Mouse (Mus musculus) stomach, postnatal 0 days (tissue): ENCODE measurements around the gene Abcb1b. TPM values are rescaled to one million over a fixed set of nuclear protein-coding genes. Genes with fewer than 3 reads are reported as not detected.

Experiments used
- ATAC-seq: fragments of 200-750 bp; cut with Nextera tagmentation; 2 replicates; pipeline ENCODE4 v1.8.0; 2017; ENCODE audit not compliant: low FRiP score, low TSS enrichment
- DNase-seq: peaks from one replicate; pipeline ENCODE4 v3.0.0-alpha.2; 2016; ENCODE audit warnings: low spot score
- H3K27ac ChIP-seq: fragments of 300-500 bp; sonication (generic); replicated peaks from 2 replicates; pipeline ENCODE4 v1.5.1; 2014; ENCODE audit warnings: mild to moderate bottlenecking, control low read depth
- H3K27me3 ChIP-seq: fragments of 300-500 bp; sonication (generic); 2 replicates; pipeline ENCODE4 v1.6.1; 2014; ENCODE audit warnings: low read length; ENCODE audit not compliant: control insufficient read depth, insufficient read depth
- H3K36me3 ChIP-seq: fragments of 300-500 bp; sonication (generic); 2 replicates; pipeline ENCODE4 v1.6.1; 2014; ENCODE audit warnings: low read length, mixed read lengths; ENCODE audit not compliant: control insufficient read depth, insufficient read depth
- H3K4me1 ChIP-seq: fragments of 300-500 bp; sonication (generic); replicated peaks from 2 replicates; pipeline ENCODE4 v1.6.1; 2014; ENCODE audit warnings: antibody characterized with exemption; ENCODE audit not compliant: control insufficient read depth, insufficient read depth
- H3K4me2 ChIP-seq: fragments of 300-500 bp; sonication (generic); replicated peaks from 2 replicates; pipeline ENCODE4 v1.6.1; 2014; ENCODE audit warnings: low read depth, mild to moderate bottlenecking, control low read depth, moderate library complexity
- H3K4me3 ChIP-seq: fragments of 300-500 bp; sonication (generic); 2 replicates; pipeline ENCODE4 v1.5.1; 2014; ENCODE audit warnings: low read depth, low read length, control low read depth
- H3K9ac ChIP-seq: fragments of 300-500 bp; sonication (generic); 2 replicates; pipeline ENCODE4 v1.6.1; 2014; ENCODE audit warnings: mild to moderate bottlenecking, low read length, control low read depth, mixed read lengths
- H3K9me3 ChIP-seq: fragments of 300-500 bp; sonication (generic); 2 replicates; pipeline ENCODE4 v1.6.1; 2016; ENCODE audit warnings: low read length; ENCODE audit not compliant: control insufficient read depth
- CTCF ChIP-seq: IDR thresholded peaks from 2 replicates; pipeline ENCODE4 v1.5.1; 2016; ENCODE audit warnings: antibody characterized with exemption, low read depth, mild to moderate bottlenecking, moderate library complexity
- EP300 ChIP-seq: optimal IDR thresholded peaks from 2 replicates; pipeline ENCODE3; 2016; ENCODE audit warnings: antibody characterized with exemption
- WGBS: fragments of 180-500 bp; shearing (Covaris S2); extraction: QIAGEN DNeasy Blood & Tissue Kit; methylation state at CpG from one replicate; pipeline ENCODE4 v1.1.7; 2014; 5-methylcytosine and 5-hydroxymethylcytosine counted together
- polyA plus RNA-seq: library from polyadenylated mRNA; unstranded; fragments of >200 nt; fragmentation: Nextera tagmentation; extraction: Ambion mirVana; gene quantifications from 2 replicates; pipeline ENCODE4 v1.2.1, GENCODE M21; 2015

The Abcb1b gene
- polyA plus RNA-seq, 1 experiment from 2014 or later = 2.6 TPM

GRCm38 (mm10) chr5:8872979-8873915 lies 75.3 kb downstream of the Abcb1b start:
- ATAC-seq = no peak
- no peak for TF ChIP-seq EP300

GRCm38 (mm10) chr5:8877086-8877485 lies 79.1 kb downstream of the Abcb1b start:
- TF ChIP-seq CTCF (no peak), EP300 (no peak)
- no peak for ATAC-seq
- no peak overlapping the region for H3K4me3 ChIP-seq
- no peak overlapping the region for H3K27ac ChIP-seq
- 72% methylated on average over 2 of the region's 2 CpGs for WGBS
- H3K27me3 ChIP-seq = no peaks in the 10 kb centered on the region
- no peak overlapping the region for H3K4me2 ChIP-seq
- no peak for DNase-seq
- H3K9me3 ChIP-seq = no peaks in the 10 kb centered on the region
- no peak overlapping the region for H3K9ac ChIP-seq
- H3K36me3 ChIP-seq = no peaks in the 10 kb centered on the region
- no peaks in the 10 kb centered on the region for H3K4me1 ChIP-seq

More at GRCm38 (mm10) chr5:8872979-8873915, 75.3 kb downstream of the Abcb1b start:
- Histone ChIP-seq H3K27ac (no peak overlapping the region), H3K36me3 (no peaks in the 10 kb centered on the region), H3K4me3 (no peak overlapping the region), H3K4me1 (no peaks in the 10 kb centered on the region), H3K27me3 (no peaks in the 10 kb centered on the region), H3K4me2 (no peak overlapping the region), H3K9ac (no peak overlapping the region), H3K9me3 (no peaks in the 10 kb centered on the region)
- 67% methylated on average over 6 of the region's 6 CpGs for WGBS
- no peak for DNase-seq

GRCm38 (mm10) chr5:8877800-8878199 lies 79.9 kb downstream of the Abcb1b start:
- no peaks in the 10 kb centered on the region for H3K4me1 ChIP-seq
- TF ChIP-seq EP300 (no peak), CTCF (no peak)
- no peak for ATAC-seq

GRCm38 (mm10) chr5:8885837-8886236 lies 87.9 kb downstream of the Abcb1b start:
- WGBS = 73% methylated on average over 2 of the region's 2 CpGs
- TF ChIP-seq EP300 (no peak), CTCF (no peak)
- Histone ChIP-seq H3K4me1 (no peaks in the 10 kb centered on the region), H3K4me2 (no peak overlapping the region), H3K36me3 (no peaks in the 10 kb centered on the region), H3K27me3 (no peaks in the 10 kb centered on the region), H3K9ac (no peak overlapping the region), H3K27ac (no peak overlapping the region), H3K4me3 (no peak overlapping the region), H3K9me3 (no peaks in the 10 kb centered on the region)
- DNase-seq = no peak
- ATAC-seq = no peak

More at GRCm38 (mm10) chr5:8877800-8878199, 79.9 kb downstream of the Abcb1b start:
- H3K27ac ChIP-seq = no peak overlapping the region
- WGBS = 72% methylated on average over 5 of the region's 5 CpGs
- no peak overlapping the region for H3K4me2 ChIP-seq
- DNase-seq = no peak
- no peaks in the 10 kb centered on the region for H3K36me3 ChIP-seq
- no peaks in the 10 kb centered on the region for H3K9me3 ChIP-seq
- H3K4me3 ChIP-seq = no peak overlapping the region
- H3K27me3 ChIP-seq = no peaks in the 10 kb centered on the region
- H3K9ac ChIP-seq = no peak overlapping the region

GRCm38 (mm10) chr5:8893300-8894103 lies 95.6 kb downstream of the Abcb1b start, which contains the start of gene Abcb4:
Gene Abcb4 (plus strand): TSS chr5:8893717.
- Histone ChIP-seq H3K27ac (no peak within 1 kb of the TSS), H3K27me3 (no peaks in the 10 kb centered on the region), H3K9ac (peak within 1 kb of the TSS; percentile 41), H3K4me1 (no peaks in the 10 kb centered on the region; the same call in 1 of the 2 replicates), H3K4me2 (peak within 1 kb of the TSS; percentile 99), H3K4me3 (peak within 1 kb of the TSS; percentile 57), H3K9me3 (no peaks in the 10 kb centered on the region), H3K36me3 (no peaks in the 10 kb centered on the region)
- TF ChIP-seq CTCF (peak; percentile 52), EP300 (no peak)
- DNase-seq (peak; percentile 57), ATAC-seq (peak; percentile 80)
- WGBS = under 1% methylated on average over 63 of the region's 65 CpGs
